Mouse (Mus musculus) kidney, postnatal 0 days (tissue): ENCODE data around the gene Prr19. TPM values are rescaled to one million over a fixed set of nuclear protein-coding genes. Genes with fewer than 3 reads are reported as not detected.

Experiments
- ATAC-seq: fragments of 200-750 bp; cut with Nextera tagmentation; replicated peaks from 2 replicates; pipeline ENCODE4 v1.8.0; 2017; ENCODE audit warnings: low read depth, moderate number of reproducible peaks, moderate TSS enrichment, moderate library complexity; ENCODE audit not compliant: low FRiP score
- DNase-seq: peaks from one replicate; pipeline ENCODE4 v3.0.0-alpha.2; 2016; ENCODE audit warnings: low spot score
- H3K27ac ChIP-seq: fragments of 300-500 bp; sonication (generic); 2 replicates; pipeline ENCODE4 v1.5.1; 2014; ENCODE audit warnings: mild to moderate bottlenecking
- H3K27me3 ChIP-seq: fragments of 300-500 bp; sonication (generic); 2 replicates; pipeline ENCODE4 v1.6.1; 2014; ENCODE audit warnings: low read length, mixed read lengths; ENCODE audit not compliant: insufficient read depth
- H3K36me3 ChIP-seq: fragments of 300-500 bp; sonication (generic); 2 replicates; pipeline ENCODE4 v1.6.1; 2014; ENCODE audit warnings: low read length, mixed read lengths; ENCODE audit not compliant: insufficient read depth
- H3K4me1 ChIP-seq: fragments of 300-500 bp; sonication (generic); replicated peaks from 2 replicates; pipeline ENCODE4 v1.6.1; 2014; ENCODE audit warnings: antibody characterized with exemption, low read length, mixed read lengths; ENCODE audit not compliant: insufficient read depth
- H3K4me2 ChIP-seq: fragments of 300-500 bp; sonication (generic); 2 replicates; pipeline ENCODE4 v1.6.1; 2014; ENCODE audit warnings: mild to moderate bottlenecking, low read length, moderate library complexity, mixed read lengths
- H3K4me3 ChIP-seq: fragments of 300-500 bp; sonication (generic); replicated peaks from 2 replicates; pipeline ENCODE4 v1.5.1; 2014; ENCODE audit warnings: low read depth, low read length
- H3K9ac ChIP-seq: fragments of 300-500 bp; sonication (generic); 2 replicates; pipeline ENCODE4 v1.6.1; 2014; ENCODE audit warnings: low read depth, low read length
- H3K9me3 ChIP-seq: fragments of 300-500 bp; sonication (generic); replicated peaks from 2 replicates; pipeline ENCODE4 v1.6.1; 2016; ENCODE audit warnings: low read length, inconsistent platforms, mixed read lengths
- CTCF ChIP-seq: IDR thresholded peaks from 2 replicates; pipeline ENCODE4 v1.5.1; 2016; ENCODE audit warnings: antibody characterized with exemption, low read depth, mild to moderate bottlenecking, moderate library complexity
- WGBS: fragments of 180-500 bp; shearing (Covaris S2); extraction: QIAGEN DNeasy Blood & Tissue Kit; methylation state at CpG from one replicate; pipeline ENCODE4 v1.1.7; 2014; 5-methylcytosine and 5-hydroxymethylcytosine counted together
- polyA plus RNA-seq: library from polyadenylated mRNA; unstranded; fragments of >200 nt; fragmentation: Nextera tagmentation; extraction: Ambion mirVana; gene quantifications from 2 replicates; pipeline ENCODE4 v1.2.1, GENCODE M21; 2015

Prr19 gene
- polyA plus RNA-seq, 1 experiment from 2014 or later: 0.21 TPM

DNA sequence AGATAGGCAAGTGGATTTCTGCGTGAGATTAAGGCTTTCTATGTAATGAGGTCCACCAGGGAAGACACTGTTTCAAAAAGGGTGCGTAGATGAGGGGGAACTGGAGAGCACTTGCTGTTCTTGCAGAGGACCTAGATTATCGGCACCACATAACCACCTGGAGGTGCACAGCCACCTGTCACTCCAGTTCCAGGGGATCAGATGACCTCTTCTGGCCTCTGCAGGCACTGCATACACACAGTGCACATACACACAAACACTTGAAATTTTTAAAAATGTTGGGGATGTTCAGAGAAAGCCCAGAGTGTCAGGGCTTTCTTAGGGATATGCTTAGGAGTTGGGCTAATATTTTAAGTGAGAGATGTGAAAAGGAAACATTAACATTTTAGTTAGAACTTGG, 11.3 kb upstream of the Prr19 start:
- TF ChIP-seq CTCF: peak; percentile 25; the same call in 1 of the 2 replicates
- ATAC-seq: no peak
- H3K9ac ChIP-seq: no peak overlapping the region
- peaks cover 76% of the 10 kb centered on the region for H3K36me3 ChIP-seq
- no peak overlapping the region for H3K4me2 ChIP-seq
- no peak overlapping the region for H3K4me3 ChIP-seq
- H3K27ac ChIP-seq: no peak overlapping the region
- WGBS: 98% methylated on average over 3 of the region's 3 CpGs
- no peak for DNase-seq
- no peaks in the 10 kb centered on the region for H3K27me3 ChIP-seq
- no peaks in the 10 kb centered on the region; the same call in 1 of the 2 replicates for H3K4me1 ChIP-seq
- H3K9me3 ChIP-seq: no peaks in the 10 kb centered on the region

DNA sequence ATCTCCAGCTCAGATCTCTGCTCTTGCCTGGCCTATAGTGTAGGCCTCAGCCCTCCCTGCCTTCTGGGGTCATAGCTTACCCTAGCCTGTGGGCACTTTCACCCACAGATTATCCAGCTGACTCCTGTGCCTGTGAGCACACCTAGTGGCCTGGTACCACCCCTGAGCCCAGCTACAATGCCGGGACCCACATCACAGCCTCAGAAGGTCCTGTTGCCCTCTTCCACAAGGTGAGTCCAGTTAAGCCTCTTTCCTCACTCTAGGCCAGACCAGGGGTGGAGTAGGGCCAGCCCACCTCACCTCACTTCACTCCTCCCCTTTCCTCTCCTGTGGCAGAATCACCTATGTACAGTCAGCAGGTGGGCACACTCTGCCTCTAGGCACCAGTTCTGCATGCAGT, 10.7 kb upstream of the Prr19 start:
- TF ChIP-seq CTCF: no peak
- Histone ChIP-seq H3K4me2 (no peak overlapping the region), H3K36me3 (peaks cover 71% of the 10 kb centered on the region), H3K9ac (no peak overlapping the region), H3K4me1 (no peaks in the 10 kb centered on the region; the same call in 1 of the 2 replicates), H3K4me3 (no peak overlapping the region), H3K9me3 (no peaks in the 10 kb centered on the region), H3K27me3 (no peaks in the 10 kb centered on the region), H3K27ac (no peak overlapping the region)
- 92% methylated on average over 1 of the region's 1 CpGs for WGBS
- ATAC-seq: no peak; the same call in 1 of the 2 replicates
- DNase-seq: no peak

DNA sequence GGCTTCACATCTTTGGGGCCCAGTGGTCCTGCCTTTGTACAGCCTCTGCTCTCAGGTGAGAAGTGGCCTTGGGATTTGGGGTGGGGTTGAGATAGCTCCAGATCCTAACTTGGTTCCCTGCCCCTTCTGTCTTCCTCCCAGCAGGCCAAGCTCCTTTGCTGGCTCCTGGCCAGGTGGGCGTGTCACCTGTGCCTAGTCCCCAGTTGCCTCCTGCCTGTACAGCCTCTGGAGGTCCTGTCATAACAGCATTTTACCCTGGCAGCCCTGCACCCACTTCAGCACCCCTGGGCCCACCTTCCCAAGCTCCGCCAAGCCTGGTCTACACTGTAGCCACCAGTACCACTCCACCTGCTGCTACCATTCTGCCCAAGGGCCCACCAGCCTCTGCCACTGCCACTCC, 10.3 kb upstream of the Prr19 start:
- ATAC-seq (no peak), DNase-seq (no peak)
- Histone ChIP-seq H3K4me1 (no peaks in the 10 kb centered on the region; the same call in 1 of the 2 replicates), H3K4me2 (no peak overlapping the region), H3K27me3 (no peaks in the 10 kb centered on the region), H3K36me3 (peaks cover 67% of the 10 kb centered on the region), H3K27ac (no peak overlapping the region), H3K4me3 (no peak overlapping the region), H3K9ac (no peak overlapping the region), H3K9me3 (no peaks in the 10 kb centered on the region)
- TF ChIP-seq CTCF: no peak
- WGBS: 85% methylated on average over 2 of the region's 2 CpGs

DNA sequence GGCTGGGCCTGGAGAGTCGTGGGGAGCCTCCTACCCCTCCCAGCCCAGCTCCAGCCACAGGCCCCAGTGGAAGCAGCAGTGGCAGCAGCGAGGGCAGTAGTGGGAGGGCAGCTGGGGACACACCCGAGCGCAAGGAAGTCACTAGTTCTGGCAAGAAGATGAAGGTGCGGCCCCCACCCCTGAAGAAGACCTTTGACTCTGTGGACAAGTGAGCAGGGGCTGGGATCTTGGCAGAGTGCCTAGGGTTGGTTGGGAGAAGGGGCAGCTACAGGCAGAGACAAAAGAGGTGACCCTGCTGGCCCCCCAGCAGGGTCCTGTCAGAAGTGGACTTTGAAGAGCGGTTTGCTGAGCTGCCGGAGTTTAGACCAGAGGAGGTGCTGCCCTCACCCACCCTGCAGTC, 9.1 kb upstream of the Prr19 start:
- ATAC-seq (no peak), DNase-seq (no peak)
- H3K36me3 ChIP-seq: peaks cover 55% of the 10 kb centered on the region
- TF ChIP-seq CTCF: no peak
- H3K27ac ChIP-seq: no peak overlapping the region
- H3K4me1 ChIP-seq: no peaks in the 10 kb centered on the region; the same call in 1 of the 2 replicates
- H3K9ac ChIP-seq: no peak overlapping the region
- 50% methylated on average over 7 of the region's 7 CpGs for WGBS
- no peak overlapping the region for H3K4me3 ChIP-seq
- H3K4me2 ChIP-seq: no peak overlapping the region
- H3K27me3 ChIP-seq: no peaks in the 10 kb centered on the region
- no peaks in the 10 kb centered on the region for H3K9me3 ChIP-seq

DNA sequence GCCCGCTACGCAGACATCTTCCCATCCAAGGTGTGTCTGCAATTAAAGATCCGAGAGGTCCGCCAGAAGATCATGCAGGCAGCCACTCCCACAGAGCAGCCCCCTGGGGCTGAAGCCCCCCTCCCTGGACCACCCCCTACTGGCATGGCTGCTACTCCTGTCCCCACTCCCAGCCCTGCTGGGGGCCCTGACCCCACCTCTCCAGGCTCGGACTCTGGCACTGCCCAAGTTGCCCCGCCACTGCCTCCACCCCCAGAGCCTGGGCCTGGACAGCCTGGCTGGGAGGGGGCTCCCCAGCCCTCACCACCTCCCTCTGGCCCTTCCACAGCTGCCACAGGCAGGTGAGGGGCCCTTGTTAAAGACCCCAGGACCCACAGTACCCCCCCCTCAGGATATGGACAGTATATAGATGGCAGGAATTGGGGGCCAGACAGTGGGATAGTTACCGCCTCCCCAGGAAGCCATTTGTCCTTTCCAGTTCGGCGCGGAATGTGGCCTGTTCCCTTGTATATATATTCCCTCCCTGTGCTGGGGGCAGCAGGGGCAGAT, 7.9 kb upstream of the Prr19 start:
- ATAC-seq: no peak
- no peaks in the 10 kb centered on the region; the same call in 1 of the 2 replicates for H3K4me1 ChIP-seq
- H3K4me3 ChIP-seq: no peak overlapping the region
- no peak overlapping the region for H3K9ac ChIP-seq
- no peak for TF ChIP-seq CTCF
- peaks cover 43% of the 10 kb centered on the region for H3K36me3 ChIP-seq
- no peaks in the 10 kb centered on the region for H3K9me3 ChIP-seq
- no peak for DNase-seq
- H3K27ac ChIP-seq: no peak overlapping the region
- 71% methylated on average over 10 of the region's 10 CpGs for WGBS
- no peaks in the 10 kb centered on the region for H3K27me3 ChIP-seq
- no peak overlapping the region for H3K4me2 ChIP-seq

DNA sequence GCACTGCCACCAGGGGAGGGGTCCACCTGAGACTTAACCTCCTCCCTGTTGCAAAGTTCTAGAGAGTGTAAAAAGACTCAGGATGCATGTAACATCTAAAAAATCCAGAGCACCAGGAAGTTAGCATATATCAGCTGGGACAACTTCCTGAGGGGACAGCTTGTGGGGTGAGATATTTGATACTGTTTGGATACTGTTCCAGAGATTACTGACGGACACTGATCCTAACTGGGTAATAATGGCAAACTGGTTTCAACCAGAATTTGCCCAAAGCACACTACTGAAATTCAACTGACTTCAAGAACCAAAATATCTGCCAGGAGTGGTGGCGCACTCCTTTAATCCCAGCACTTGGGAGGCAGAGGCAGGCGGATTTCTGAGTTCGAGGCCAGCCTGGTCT, 6.7 kb upstream of the Prr19 start:
- no peak overlapping the region for H3K9ac ChIP-seq
- TF ChIP-seq CTCF: no peak
- no peaks in the 10 kb centered on the region for H3K9me3 ChIP-seq
- H3K27ac ChIP-seq: no peak overlapping the region; the same call in 1 of the 2 replicates
- WGBS: 80% methylated on average over 4 of the region's 4 CpGs
- no peaks in the 10 kb centered on the region; the same call in 1 of the 2 replicates for H3K4me1 ChIP-seq
- no peak overlapping the region for H3K4me2 ChIP-seq
- DNase-seq (no peak), ATAC-seq (no peak)
- no peaks in the 10 kb centered on the region for H3K27me3 ChIP-seq
- no peak overlapping the region for H3K4me3 ChIP-seq
- H3K36me3 ChIP-seq: peaks cover 32% of the 10 kb centered on the region
